Mouse (Mus musculus) limb, embryonic 14.5 days (tissue): ENCODE measurements around the gene Heatr5a. TPM values are rescaled to one million over a fixed set of nuclear protein-coding genes. Genes with fewer than 3 reads are reported as not detected.

ENCODE experiments used
- ATAC-seq: fragments of 200-750 bp; cut with Nextera tagmentation; 2 replicates; pipeline ENCODE4 v1.8.0; 2017; ENCODE audit warnings: low read depth, moderate number of reproducible peaks, moderate TSS enrichment; ENCODE audit not compliant: low FRiP score
- DNase-seq: peaks from one replicate; pipeline ENCODE4 v3.0.0-alpha.2; 2015; ENCODE audit warnings: low spot score
- H3K27ac ChIP-seq: fragments of 300-500 bp; sonication (generic); replicated peaks from 2 replicates; pipeline ENCODE4 v1.5.1; 2014; ENCODE audit warnings: low read depth, mild to moderate bottlenecking, low read length, moderate library complexity, mixed read lengths
- H3K27me3 ChIP-seq: fragments of 300-500 bp; sonication (generic); 2 replicates; pipeline ENCODE4 v1.6.1; 2014; ENCODE audit warnings: low read length, mixed read lengths; ENCODE audit not compliant: control insufficient read depth, insufficient read depth
- H3K36me3 ChIP-seq: fragments of 300-500 bp; sonication (generic); 2 replicates; pipeline ENCODE4 v1.6.1; 2014; ENCODE audit warnings: mild to moderate bottlenecking, low read length, moderate library complexity, mixed read lengths; ENCODE audit not compliant: control insufficient read depth, insufficient read depth
- H3K4me1 ChIP-seq: fragments of 300-500 bp; sonication (generic); 2 replicates; pipeline ENCODE4 v1.6.1; 2014; ENCODE audit warnings: antibody characterized with exemption, low read length, mixed read lengths; ENCODE audit not compliant: control insufficient read depth, insufficient read depth
- H3K4me2 ChIP-seq: fragments of 300-500 bp; sonication (generic); replicated peaks from 2 replicates; pipeline ENCODE4 v1.6.1; 2014; ENCODE audit warnings: low read depth, mild to moderate bottlenecking, low read length, moderate library complexity; ENCODE audit not compliant: severe bottlenecking
- H3K4me3 ChIP-seq: fragments of 300-500 bp; sonication (generic); replicated peaks from 2 replicates; pipeline ENCODE4 v1.5.1; 2014; ENCODE audit warnings: low read length
- H3K9ac ChIP-seq: fragments of 300-500 bp; sonication (generic); 2 replicates; pipeline ENCODE4 v1.6.1; 2014; ENCODE audit warnings: mild to moderate bottlenecking, low read depth, low read length, moderate library complexity; ENCODE audit not compliant: severe bottlenecking
- H3K9me3 ChIP-seq: fragments of 300-500 bp; sonication (generic); 2 replicates; pipeline ENCODE4 v1.6.1; 2016; ENCODE audit warnings: low read length; ENCODE audit not compliant: control insufficient read depth
- POLR2A ChIP-seq: fragments of 200-500 bp; IDR thresholded peaks from 2 replicates; pipeline ENCODE4 v1.8.0; 2012; ENCODE audit warnings: inconsistent platforms, mild to moderate bottlenecking, moderate library complexity, borderline replicate concordance; ENCODE audit not compliant: insufficient read depth, insufficient read length; ENCODE audit errors: extremely low read depth
- WGBS: fragments of 180-500 bp; shearing (Covaris S2); extraction: QIAGEN DNeasy Blood & Tissue Kit; methylation state at CpG from one replicate; pipeline ENCODE4 v1.1.7; 2014; 5-methylcytosine and 5-hydroxymethylcytosine counted together
- polyA plus RNA-seq, 2 experiments: library from polyadenylated mRNA; depleted of rRNA in 1 of 2; stranded (reverse) in 1 of 2; unstranded in 1 of 2; fragments of >200 nt; fragmentation: Nextera tagmentation in 1 of 2; extraction: Ambion mirVana in 1 of 2; gene quantifications; 2 replicates each; pipeline versions ENCODE4 v1.2.1 to v1.2.3; 2012 to 2014

The Heatr5a gene
- polyA plus RNA-seq (2012; rRNA removed) (24.8 and 35.9 TPM in 2 replicates), polyA plus RNA-seq (2014; fragmentation: Nextera tagmentation; extraction: Ambion mirVana) (14.1 and 14.7 TPM in 2 replicates)

DNA sequence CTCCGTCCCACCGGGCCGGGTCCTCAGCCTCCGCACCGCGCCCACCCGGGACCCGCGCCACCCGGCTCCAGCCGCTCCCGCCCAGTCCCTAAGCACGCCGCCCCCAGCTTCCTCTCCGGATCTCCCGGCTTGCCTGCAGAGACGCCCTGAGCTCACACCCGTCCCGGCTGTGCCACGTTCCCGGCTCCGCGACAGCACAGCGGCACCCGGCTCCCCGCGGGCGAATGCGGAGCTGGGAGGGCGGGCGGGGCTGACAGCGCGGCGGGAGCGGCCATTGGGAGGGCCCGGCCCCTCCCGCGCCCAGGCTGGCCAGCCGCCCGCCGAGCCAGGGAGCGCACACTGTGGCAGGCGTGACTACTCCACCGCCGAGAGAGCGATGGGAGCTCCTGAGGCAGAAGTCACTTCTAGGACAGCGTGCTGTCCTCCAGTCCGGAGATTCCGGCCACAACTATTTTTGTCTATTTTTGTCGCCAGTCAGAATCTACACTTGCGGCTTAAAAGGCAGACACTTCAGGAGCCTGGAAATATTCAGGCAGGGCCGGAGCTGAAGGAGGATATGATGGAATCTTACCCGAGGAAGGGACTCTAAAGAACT is at the start of gene Heatr5a:
TSS of gene Heatr5a (minus strand) at position 252 of the 595 bp plus-strand sequence.
- 0 out of 2 replicates have a peak, but pooled peaks have one; percentile 45 for TF ChIP-seq POLR2A
- ATAC-seq (peak; percentile 98), DNase-seq (peak; percentile 94)
- no peaks in the 10 kb centered on the region for H3K4me1 ChIP-seq
- peak within 1 kb of the TSS; percentile 97 for H3K4me3 ChIP-seq
- H3K9ac ChIP-seq = peak within 1 kb of the TSS; percentile 91
- no peaks in the 10 kb centered on the region for H3K27me3 ChIP-seq
- peak within 1 kb of the TSS; percentile 91 for H3K27ac ChIP-seq
- 1% methylated on average over 39 of the region's 53 CpGs for WGBS
- no peaks in the 10 kb centered on the region for H3K36me3 ChIP-seq
- peak within 1 kb of the TSS; percentile 66 for H3K4me2 ChIP-seq
- 0 out of 2 replicates have a peak, but pooled peaks cover 4% of the 10 kb centered on the region for H3K9me3 ChIP-seq

DNA sequence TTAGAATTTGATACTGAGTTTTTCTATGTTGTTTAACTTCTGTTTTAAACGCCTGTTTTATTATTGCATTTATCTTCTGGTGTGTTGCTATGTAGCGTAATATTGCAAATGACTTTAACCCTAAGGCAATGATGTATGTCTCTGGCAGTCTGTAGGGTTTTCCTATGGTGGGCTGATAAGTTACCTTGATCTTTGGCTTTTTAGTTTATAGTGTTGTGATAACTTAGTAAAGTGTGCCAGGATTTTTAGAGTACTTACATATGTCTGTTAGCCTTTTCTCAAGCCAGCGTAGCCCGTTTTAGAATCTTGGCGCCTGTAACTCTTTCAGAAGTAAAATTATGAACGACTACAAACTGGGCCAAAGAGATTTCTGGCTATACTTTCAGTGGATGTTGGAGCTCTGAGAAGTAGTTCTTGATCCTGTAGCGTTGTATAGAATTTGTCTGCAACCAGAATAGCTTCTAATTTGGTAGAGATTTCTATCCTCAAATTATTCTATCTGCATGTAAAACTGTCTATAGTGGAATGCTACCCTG is 43.4 kb upstream of the Heatr5a start:
- Histone ChIP-seq H3K27me3 (no peaks in the 10 kb centered on the region), H3K9ac (no peak overlapping the region), H3K36me3 (no peaks in the 10 kb centered on the region), H3K9me3 (no peaks in the 10 kb centered on the region), H3K4me1 (no peaks in the 10 kb centered on the region), H3K27ac (no peak overlapping the region), H3K4me3 (no peak overlapping the region), H3K4me2 (no peak overlapping the region)
- DNase-seq (peak; percentile 43), ATAC-seq (no peak)
- TF ChIP-seq POLR2A = no peak
- WGBS = 71% methylated on average over 7 of the region's 7 CpGs

DNA sequence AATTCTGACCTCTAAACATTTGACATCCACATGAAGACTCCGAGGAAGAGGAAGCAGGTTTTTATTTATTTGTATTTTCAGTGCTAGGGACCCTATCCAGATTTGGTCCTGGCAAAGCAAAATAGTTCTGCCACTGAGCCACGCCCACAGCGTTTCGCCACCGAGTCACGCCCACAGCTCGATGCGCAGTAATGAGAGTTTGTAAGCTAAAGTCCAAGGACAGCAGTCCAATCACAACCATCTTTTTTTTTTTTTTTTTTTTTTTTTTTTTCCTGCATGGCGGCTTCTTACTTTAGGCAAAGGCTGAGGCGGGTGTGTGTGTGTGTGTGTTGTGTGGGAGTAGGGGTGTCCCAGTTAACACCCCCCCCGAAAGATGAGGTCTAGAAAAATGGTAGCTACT is 42.9 kb upstream of the Heatr5a start:
- H3K9me3 ChIP-seq = no peaks in the 10 kb centered on the region
- no peak overlapping the region for H3K4me2 ChIP-seq
- ATAC-seq (no peak), DNase-seq (no peak)
- no peak overlapping the region for H3K4me3 ChIP-seq
- no peak for TF ChIP-seq POLR2A
- 88% methylated on average over 11 of the region's 11 CpGs for WGBS
- no peak overlapping the region for H3K27ac ChIP-seq
- no peaks in the 10 kb centered on the region for H3K36me3 ChIP-seq
- no peaks in the 10 kb centered on the region for H3K4me1 ChIP-seq
- H3K27me3 ChIP-seq = no peaks in the 10 kb centered on the region
- no peak overlapping the region for H3K9ac ChIP-seq

DNA sequence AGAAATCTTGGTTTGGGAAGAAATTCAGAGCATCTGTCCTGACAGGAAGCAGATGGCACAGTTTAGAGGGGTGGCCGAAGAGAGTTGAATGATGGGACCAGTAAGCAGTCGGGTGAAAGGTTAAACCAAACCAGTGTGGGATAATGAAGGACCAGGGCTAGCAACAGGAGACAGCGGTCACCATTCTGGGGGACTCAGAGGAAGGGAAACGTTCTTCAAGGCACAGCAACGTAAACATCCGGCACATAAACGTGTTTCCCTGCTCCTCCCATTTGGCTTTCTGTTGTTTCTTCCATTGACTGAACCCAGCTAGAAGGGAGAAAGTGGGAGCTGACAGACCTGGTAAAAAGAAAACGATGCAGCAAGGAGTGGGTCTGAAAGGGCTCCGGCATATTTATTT is 42.2 kb upstream of the Heatr5a start:
- Histone ChIP-seq H3K27ac (no peak overlapping the region), H3K27me3 (no peaks in the 10 kb centered on the region), H3K4me2 (no peak overlapping the region), H3K9me3 (no peaks in the 10 kb centered on the region), H3K36me3 (no peaks in the 10 kb centered on the region), H3K9ac (no peak overlapping the region), H3K4me3 (no peak overlapping the region), H3K4me1 (no peaks in the 10 kb centered on the region)
- DNase-seq = no peak
- no peak for ATAC-seq
- no peak for TF ChIP-seq POLR2A
- 19% methylated on average over 9 of the region's 9 CpGs for WGBS

DNA sequence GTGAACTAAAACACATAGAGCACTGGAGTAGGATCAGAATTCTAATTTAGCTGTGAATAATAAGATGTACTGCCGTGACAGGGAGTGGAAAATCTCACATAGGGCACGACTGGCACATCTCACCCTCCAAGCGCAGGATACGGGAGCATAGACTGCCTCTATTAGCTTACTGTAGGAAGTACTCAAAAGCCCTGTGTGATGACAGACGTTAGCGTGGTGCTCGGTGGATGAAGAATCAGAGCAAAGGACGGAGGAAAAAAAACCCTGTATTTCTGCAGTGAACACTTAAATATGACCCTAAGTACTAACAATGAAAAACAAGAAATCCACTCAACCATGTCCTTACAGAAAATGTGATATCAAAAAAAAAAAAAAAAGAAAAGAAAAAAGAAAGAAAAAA is 41.0 kb upstream of the Heatr5a start:
- no peaks in the 10 kb centered on the region for H3K4me1 ChIP-seq
- ATAC-seq (no peak), DNase-seq (no peak)
- TF ChIP-seq POLR2A = no peak
- WGBS = 67% methylated on average over 8 of the region's 8 CpGs
- no peaks in the 10 kb centered on the region for H3K9me3 ChIP-seq
- H3K9ac ChIP-seq = no peak overlapping the region
- H3K27me3 ChIP-seq = no peaks in the 10 kb centered on the region
- H3K4me3 ChIP-seq = no peak overlapping the region
- no peaks in the 10 kb centered on the region for H3K36me3 ChIP-seq
- no peak overlapping the region for H3K4me2 ChIP-seq
- no peak overlapping the region for H3K27ac ChIP-seq
